Mouse (Mus musculus) small intestine, adult 2 months (tissue): ENCODE measurements around the gene Zfhx2.

Experiments used
- CTCF ChIP-seq: fragments of 200-500 bp; IDR thresholded peaks from 2 replicates; pipeline ENCODE4 v1.5.1; 2012; ENCODE audit warnings: low read depth, mild to moderate bottlenecking, control low read depth, inconsistent platforms, low read length, moderate library complexity, mixed read lengths; ENCODE audit not compliant: insufficient replicate concordance, insufficient read length; ENCODE audit errors: extremely low read depth
- POLR2A ChIP-seq: fragments of 200-500 bp; IDR thresholded peaks from 2 replicates; pipeline ENCODE4 v1.6.1; 2012; ENCODE audit warnings: low read depth, mild to moderate bottlenecking, control low read depth, inconsistent platforms, low read length, moderate library complexity

DNA sequence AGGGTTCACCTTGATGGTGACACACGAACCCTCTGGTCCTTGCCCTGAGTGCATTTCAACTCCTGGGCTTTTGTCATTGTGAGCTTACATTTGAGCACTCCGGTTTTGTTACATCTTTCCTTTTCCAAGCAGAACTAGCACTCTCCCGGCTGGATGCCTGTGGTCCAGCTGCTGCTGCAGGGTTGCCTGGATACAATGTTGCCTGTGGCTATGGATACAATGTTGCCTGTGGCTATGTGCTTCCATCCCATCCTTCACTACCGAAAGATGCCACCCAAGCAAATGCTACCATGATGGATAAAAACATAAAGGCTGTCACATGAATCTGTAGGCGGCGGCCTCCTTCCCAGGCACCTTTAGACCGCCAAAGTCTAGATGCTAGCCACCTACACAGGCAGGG, 34.4 kb upstream of the Zfhx2 start:
- TF ChIP-seq POLR2A, result no peak
- no peak for TF ChIP-seq CTCF
